Mouse (Mus musculus): ENCODE measurements around the gene Gm49384.
"Not testable (repeated sequence)": the region's sequence is repeated elsewhere in the genome, so short reads cannot be mapped to it uniquely, and the experiment has no call there.

The Gm49384 gene

GRCm38 (mm10) chr12:69181800-69182199 is 22.3 kb downstream of the Gm49384 start:
- in situ Hi-C loops (cut with MboI; ENCODE audit: low pct_unique_long_range_greater_than_20kb in 1 of 2, low sequenced_read_pairs in 2 of 2, unreplicated experiment in 1 of 2) = no loop called here

DNA sequence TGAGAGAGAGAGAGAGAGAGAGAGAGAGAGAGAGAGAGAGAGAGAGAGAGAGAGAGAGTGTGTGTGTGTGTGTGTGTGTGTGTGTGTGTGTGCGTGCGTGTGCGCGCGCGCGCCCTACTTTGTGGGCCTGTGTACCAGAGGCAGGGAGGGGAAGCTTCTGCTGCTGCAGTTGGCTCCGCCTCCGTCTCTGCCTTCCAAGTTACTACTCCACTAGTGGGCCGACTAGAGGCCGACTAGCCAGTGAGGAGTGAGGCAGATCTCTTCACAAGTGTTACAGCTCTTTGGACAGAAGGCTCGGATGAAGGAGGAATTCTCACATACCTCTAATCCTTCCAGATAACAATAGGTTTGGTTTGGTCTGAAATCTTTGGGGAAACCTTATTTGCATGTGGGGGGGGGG is 24.7 kb downstream of the Gm49384 start:
- in situ Hi-C loops (cut with MboI; ENCODE audit: low pct_unique_long_range_greater_than_20kb in 1 of 2, low sequenced_read_pairs in 2 of 2, unreplicated experiment in 1 of 2) = no loop called here

GRCm38 (mm10) chr12:69177526-69177925 is 26.5 kb downstream of the Gm49384 start:
- in situ Hi-C loops (cut with MboI; ENCODE audit: low pct_unique_long_range_greater_than_20kb in 1 of 2, low sequenced_read_pairs in 2 of 2, unreplicated experiment in 1 of 2) = no loop called here

DNA sequence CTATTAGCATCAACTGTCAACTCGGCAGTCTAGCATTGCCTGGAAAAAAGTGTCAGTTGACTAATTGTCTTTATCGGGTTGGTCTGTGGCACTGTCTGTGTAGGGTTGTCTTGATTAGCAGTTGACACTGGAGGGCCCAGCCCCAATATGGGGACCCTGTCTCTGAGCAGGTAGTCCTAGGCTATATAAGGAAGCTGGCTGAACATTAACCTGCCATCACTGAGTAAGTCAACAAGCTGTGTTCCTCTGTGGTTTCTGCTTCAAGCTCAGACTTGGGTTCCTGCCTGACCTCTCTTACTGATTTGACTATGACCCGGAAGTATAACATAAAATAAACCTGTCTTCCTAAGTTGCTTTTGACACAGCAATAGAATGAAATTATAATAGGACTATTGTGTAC is 28.1 kb downstream of the Gm49384 start:
- in situ Hi-C loops (cut with MboI; ENCODE audit: low pct_unique_long_range_greater_than_20kb in 1 of 2, low sequenced_read_pairs in 2 of 2, unreplicated experiment in 1 of 2) = no loop called here

DNA sequence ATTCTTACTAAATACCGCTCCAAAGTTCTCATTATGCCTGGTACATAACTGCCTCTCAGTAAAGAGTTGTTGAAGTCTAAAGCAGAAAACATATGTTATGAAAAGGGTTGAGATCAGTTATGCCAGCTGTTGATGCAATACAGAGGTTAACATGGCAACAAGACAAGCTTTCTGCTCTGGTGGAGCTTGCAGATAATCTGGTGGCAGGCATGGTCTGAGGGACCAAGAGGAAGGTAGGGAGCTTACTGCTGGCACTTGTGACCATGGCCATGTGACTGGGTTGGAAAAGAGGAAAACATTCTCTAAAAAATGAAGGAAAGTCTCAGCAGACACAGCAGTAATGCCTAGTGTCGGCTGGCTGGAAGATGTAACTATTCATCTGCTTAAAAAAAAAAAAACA is 32.8 kb downstream of the Gm49384 start:
- in situ Hi-C loops (cut with MboI; ENCODE audit: low pct_unique_long_range_greater_than_20kb in 1 of 2, low sequenced_read_pairs in 2 of 2, unreplicated experiment in 1 of 2) = no loop called here

DNA sequence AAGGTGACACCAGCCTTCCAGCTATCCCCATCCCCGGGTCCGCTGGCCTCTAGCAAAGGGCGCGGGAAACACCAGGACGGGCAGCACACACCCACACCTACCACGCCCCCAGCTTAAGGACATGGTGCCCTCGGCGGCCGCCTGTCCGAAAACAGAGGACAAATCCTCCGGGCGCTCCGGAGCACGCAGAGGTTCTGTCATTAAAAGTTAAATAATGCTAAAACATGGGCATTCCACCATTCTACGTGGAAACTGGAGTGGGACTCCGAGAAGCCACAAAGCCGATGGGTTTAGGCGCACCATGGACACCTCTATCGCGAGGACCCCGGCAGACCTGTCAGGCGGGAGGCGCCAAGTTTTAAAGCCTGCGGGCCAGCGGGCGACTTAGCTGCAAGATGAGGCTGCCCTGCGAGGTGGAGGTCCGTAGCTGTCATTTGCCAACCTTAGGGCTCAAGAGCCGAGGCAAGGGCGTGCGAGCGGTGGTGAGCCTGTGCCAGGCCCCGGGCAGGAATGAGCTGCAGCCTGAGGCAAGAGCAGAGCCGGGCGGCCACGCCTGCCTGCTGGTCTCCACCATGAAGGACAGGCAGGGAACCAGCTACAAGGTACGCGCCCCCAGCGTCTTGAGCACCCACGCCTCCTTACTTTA is 35.5 kb downstream of the Gm49384 start, which contains the start of gene Lrr1:
Gene Lrr1, plus strand, starts transcription at position 354 of the 646 bp plus-strand sequence.
- in situ Hi-C loops (cut with MboI; ENCODE audit: low pct_unique_long_range_greater_than_20kb in 1 of 2, low sequenced_read_pairs in 2 of 2, unreplicated experiment in 1 of 2) = no loop called here

- in situ Hi-C loops (cut with MboI; ENCODE audit: low pct_unique_long_range_greater_than_20kb in 1 of 2, low sequenced_read_pairs in 2 of 2, unreplicated experiment in 1 of 2) = no loop called here
These were observed 36.2 kb downstream of the Gm49384 start for GRCm38 (mm10) chr12:69167656-69168460.

- in situ Hi-C loops (cut with MboI; ENCODE audit: low pct_unique_long_range_greater_than_20kb in 1 of 2, low sequenced_read_pairs in 2 of 2, unreplicated experiment in 1 of 2) = not testable (repeated sequence)
These were observed 37.0 kb downstream of the Gm49384 start for GRCm38 (mm10) chr12:69166861-69167581.

DNA sequence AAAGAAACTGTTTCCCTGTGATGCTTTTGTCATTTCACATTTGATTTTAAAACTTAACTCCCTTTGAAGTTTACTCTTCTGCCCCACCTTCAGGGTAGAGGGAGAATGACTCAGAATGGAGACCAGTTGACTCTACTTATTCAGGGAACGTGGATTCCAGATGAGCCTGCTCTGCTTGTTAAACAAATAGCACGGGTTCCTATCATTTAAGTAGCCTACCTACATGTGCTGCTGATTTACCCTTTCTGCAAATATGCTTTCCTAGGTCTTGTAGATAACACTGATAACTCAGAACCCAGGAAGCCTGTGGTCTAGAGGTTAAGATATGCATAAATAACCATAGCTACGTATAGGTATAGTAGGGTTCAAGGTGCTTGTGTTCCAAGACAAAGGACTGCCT is 39.2 kb downstream of the Gm49384 start:
- in situ Hi-C loops (cut with MboI; ENCODE audit: low pct_unique_long_range_greater_than_20kb in 1 of 2, low sequenced_read_pairs in 2 of 2, unreplicated experiment in 1 of 2) = no loop called here

DNA sequence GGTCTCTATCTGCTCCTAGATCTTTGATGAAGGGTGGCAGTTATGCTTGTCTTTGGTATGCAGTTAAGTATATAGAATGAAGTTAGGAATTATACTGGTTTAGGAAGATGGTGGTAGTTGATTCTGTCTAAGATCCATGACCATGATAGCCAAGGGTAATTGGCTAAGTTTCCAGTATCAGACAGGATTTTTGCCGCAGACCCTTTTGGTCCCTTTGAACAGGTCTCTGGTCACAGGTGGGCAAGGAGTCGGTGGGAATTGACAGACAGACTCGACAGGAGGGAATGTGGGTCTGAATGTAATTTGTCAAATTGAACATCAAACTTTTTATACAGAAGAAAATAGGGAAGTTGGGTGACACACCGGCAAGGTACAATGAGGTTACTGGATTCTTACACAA is 40.5 kb downstream of the Gm49384 start:
- in situ Hi-C loops (cut with MboI; ENCODE audit: low pct_unique_long_range_greater_than_20kb in 1 of 2, low sequenced_read_pairs in 2 of 2, unreplicated experiment in 1 of 2) = not testable (repeated sequence)

DNA sequence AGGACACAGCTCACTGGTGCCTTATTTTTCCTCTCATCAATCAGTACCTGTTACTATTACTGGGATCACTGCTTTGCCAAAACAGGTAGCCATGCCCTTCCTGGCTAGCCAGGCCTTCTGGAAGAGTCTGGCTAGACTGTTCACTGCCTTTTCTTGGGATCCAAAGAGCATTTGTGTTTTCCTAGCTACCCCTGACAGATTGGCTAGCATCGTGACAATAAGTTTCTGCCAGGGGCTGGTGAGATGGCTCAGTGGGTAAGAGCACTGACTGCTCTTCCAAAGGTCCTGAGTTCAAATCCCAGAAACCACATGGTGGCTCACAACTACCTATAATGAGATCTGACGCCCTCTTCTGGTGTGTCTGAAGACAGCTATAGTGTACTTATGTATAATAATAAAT is 43.4 kb downstream of the Gm49384 start:
- in situ Hi-C loops (cut with MboI; ENCODE audit: low pct_unique_long_range_greater_than_20kb in 1 of 2, low sequenced_read_pairs in 2 of 2, unreplicated experiment in 1 of 2) = not testable (repeated sequence)

DNA sequence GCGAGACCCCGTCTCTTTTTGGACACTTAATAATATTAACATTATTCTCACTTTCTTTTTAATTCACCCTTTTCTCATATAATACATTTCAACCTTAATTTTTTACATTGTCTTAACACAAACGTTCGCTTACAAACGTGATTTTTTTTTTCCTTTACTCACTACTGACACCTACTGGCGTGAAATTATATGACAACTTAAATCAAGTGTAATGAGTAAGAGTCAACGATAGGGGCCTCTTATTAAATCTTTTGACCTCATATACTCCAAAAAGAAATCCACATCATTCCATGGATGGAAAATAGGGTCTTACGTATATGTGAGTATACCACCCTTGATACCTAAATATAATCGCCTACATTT is 44.5 kb downstream of the Gm49384 start:
- in situ Hi-C loops (cut with MboI; ENCODE audit: low pct_unique_long_range_greater_than_20kb in 1 of 2, low sequenced_read_pairs in 2 of 2, unreplicated experiment in 1 of 2) = no loop called here

GRCm38 (mm10) chr12:69158765-69159577 is 45.1 kb downstream of the Gm49384 start, which contains the start of gene Rps29:
TSS of gene Rps29 (minus strand) at chr12:69159186.
- in situ Hi-C loops (cut with MboI; ENCODE audit: low pct_unique_long_range_greater_than_20kb in 1 of 2, low sequenced_read_pairs in 2 of 2, unreplicated experiment in 1 of 2) = not testable (repeated sequence)

DNA sequence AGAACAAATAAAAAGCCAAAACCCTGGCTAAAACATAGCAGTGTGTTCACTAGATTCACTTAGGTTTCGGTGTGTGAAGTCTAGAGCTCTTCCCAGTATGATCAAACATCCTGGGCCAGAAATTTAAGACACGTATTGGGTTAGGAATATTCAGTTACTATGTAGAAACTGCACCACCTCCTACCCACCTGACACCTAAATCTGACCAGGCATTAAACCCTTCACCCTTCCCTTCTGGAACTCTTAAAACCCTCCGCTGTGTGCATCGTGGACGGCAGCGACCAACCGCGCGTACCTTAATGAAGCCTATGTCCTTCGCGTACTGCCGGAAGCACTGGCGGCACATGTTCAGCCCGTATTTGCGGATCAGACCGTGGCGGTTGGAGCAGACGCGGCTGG is 45.7 kb downstream of the Gm49384 start:
- in situ Hi-C loops (cut with MboI; ENCODE audit: low pct_unique_long_range_greater_than_20kb in 1 of 2, low sequenced_read_pairs in 2 of 2, unreplicated experiment in 1 of 2) = no loop called here

GRCm38 (mm10) chr12:69157107-69157506 is 47.0 kb downstream of the Gm49384 start:
- in situ Hi-C loops (cut with MboI; ENCODE audit: low pct_unique_long_range_greater_than_20kb in 1 of 2, low sequenced_read_pairs in 2 of 2, unreplicated experiment in 1 of 2) = no loop called here

DNA sequence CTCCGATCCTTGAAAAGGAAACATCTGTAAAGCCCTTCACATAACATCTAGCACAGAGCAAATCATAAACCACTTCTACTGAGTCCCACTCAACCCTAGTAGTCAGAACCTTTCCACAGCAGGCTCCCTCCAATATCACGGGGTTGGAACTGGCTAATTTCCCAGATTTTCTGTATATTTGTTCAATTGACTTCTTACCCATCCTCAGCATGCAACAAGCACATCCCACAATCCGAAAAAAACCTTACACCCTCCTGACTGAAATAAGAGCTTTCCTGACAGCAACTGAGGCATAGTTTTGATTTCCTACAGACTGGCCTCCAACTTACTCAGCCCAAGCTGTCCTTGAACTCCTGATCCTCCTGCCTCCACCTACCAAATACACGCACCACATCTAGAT is 47.6 kb downstream of the Gm49384 start:
- in situ Hi-C loops (cut with MboI; ENCODE audit: low pct_unique_long_range_greater_than_20kb in 1 of 2, low sequenced_read_pairs in 2 of 2, unreplicated experiment in 1 of 2) = no loop called here

- in situ Hi-C loops (cut with MboI; ENCODE audit: low pct_unique_long_range_greater_than_20kb in 1 of 2, low sequenced_read_pairs in 2 of 2, unreplicated experiment in 1 of 2) = no loop called here
These were observed 48.1 kb downstream of the Gm49384 start for GRCm38 (mm10) chr12:69155923-69156322.

DNA sequence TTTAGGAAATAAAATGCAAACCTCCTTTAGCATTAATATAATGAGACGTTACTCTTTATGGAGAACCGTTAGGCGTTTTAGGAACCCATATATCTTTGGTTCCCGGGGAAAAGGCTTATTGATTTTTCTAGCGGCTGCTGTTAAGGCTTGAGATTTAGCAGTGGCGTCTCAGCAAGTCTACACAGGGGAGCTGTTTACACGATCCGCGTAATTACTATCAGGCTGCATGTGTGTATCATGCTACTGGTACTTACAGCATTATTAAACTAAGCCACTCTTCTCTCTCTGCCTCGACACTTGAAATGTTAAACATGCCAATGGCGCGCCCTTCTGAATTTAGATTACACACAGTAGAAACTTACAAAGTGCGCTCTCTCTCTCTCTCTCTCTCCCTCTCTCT is 54.0 kb downstream of the Gm49384 start:
- in situ Hi-C loops (cut with MboI; ENCODE audit: low pct_unique_long_range_greater_than_20kb in 1 of 2, low sequenced_read_pairs in 2 of 2, unreplicated experiment in 1 of 2) = no loop called here

Data from mouse embryonic stem cell (cell line).